Mouse (Mus musculus) macrophage (primary cell): ENCODE data around the gene Snx21. TPM values are rescaled to one million over a fixed set of nuclear protein-coding genes. Genes with fewer than 3 reads are reported as not detected.

Source experiments
- H3K27ac ChIP-seq: fragments of 350-480 bp; formaldehyde crosslinking; 2 replicates; pipeline ENCODE4 v1.9.0; 2021
- H3K36me3 ChIP-seq: fragments of 350-480 bp; formaldehyde crosslinking; 2 replicates; pipeline ENCODE4 v1.9.0; 2021; ENCODE audit errors: inconsistent target
- H3K4me3 ChIP-seq: fragments of 350-480 bp; formaldehyde crosslinking; 2 replicates; pipeline ENCODE4 v1.9.0; 2021; ENCODE audit errors: inconsistent target
- H3K79me2 ChIP-seq: fragments of 350-480 bp; formaldehyde crosslinking; 2 replicates; pipeline ENCODE4 v1.9.0; 2021; ENCODE audit errors: inconsistent target
- WGBS: methylation state at CpG from one replicate; pipeline ENCODE4 v1.1.7; 2026; ENCODE audit warnings: inconsistent platforms; ENCODE audit not compliant: missing documents; 5-methylcytosine and 5-hydroxymethylcytosine counted together
- polyA plus RNA-seq: library from polyadenylated mRNA; stranded (reverse); fragments of 250-400 nt; gene quantifications from 3 replicates; pipeline ENCODE4 v1.2.4, GENCODE M21; 2018; ENCODE audit warnings: inconsistent platforms
- total RNA-seq, 78 experiments: library from RNA; depleted of rRNA; stranded (reverse); fragments of 250-400 nt; gene quantifications; 1 replicate in 9 of 78; 2 replicates in 24 of 78; 3 replicates in 43 of 78; 4 replicates in 2 of 78; pipeline ENCODE4 v1.2.4; 2018; ENCODE audit warnings: inconsistent platforms in 56 of 78

The Snx21 gene
- 10 to 100 TPM in 14 of 26 experiments, 1 to 10 TPM in 12; 2.6 to 40.5 (median 11.0) TPM for total RNA-seq (2018; cell fraction: chromatin; rRNA removed)
- 10 to 100 TPM in 2 of 26 experiments, 1 to 10 TPM in 24; 3.7 to 10.5 (median 6.8) TPM for total RNA-seq (2018; cell fraction: cytosol; rRNA removed)
- total RNA-seq (2018; cell fraction: nucleus; rRNA removed): 10 to 100 TPM in 8 of 26 experiments, 1 to 10 TPM in 18; 2.4 to 25.0 (median 5.7) TPM
- polyA plus RNA-seq: 7.1 to 8.5 TPM (median 7.3 TPM) in 3 replicates

DNA sequence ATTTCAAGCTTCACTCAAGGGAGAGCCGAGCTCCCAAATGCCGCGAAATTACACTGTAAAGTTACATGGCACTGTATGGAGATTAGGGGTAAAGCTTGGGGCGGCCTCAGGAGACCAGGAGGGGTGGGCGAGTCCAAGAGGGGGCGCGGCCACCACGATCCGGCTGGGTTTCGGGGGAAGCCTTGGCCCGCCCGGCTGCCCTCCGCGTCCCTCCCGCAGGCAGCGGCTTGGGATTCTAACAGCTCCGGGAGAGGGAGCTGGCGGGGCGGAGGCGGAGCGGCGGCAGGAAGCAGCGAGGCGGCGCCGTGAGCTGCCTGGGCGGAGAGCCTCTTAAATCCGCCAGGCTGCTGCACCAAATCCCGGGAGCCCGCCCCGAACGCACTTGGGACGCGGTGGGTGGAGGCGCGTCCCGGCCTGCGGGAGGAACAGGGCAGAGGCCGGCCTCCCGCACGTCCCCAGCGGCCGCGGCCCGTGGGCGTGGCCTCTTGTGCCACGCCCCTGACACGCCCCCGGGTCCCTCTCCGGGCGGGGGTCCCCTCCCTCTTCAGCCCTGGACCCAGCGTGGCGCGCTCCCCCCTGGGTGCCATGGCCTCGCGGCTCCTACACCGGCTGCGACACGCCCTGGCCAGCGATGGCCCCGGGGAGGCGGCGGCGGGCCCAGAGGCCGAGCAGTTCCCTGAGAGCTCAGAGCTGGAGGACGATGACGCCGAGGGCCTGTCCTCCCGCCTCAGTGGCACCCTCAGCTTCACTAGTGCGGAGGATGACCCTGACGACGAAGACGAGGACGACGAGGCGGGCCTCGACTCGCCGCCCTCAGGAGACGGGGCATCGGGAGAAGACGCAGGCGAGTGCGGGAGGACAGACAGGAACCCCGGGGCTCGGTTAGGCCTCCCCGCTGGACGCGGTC, at the start of gene Snx21:
TSS of gene Snx21 (plus strand) at position 343 of the 907 bp plus-strand sequence.
- peak within 1 kb of the TSS; percentile 32 for H3K27ac ChIP-seq
- H3K36me3 ChIP-seq: peaks cover 11% of the 10 kb centered on the region
- no peaks in the 10 kb centered on the region for H3K79me2 ChIP-seq
- under 1% methylated on average over 89 of the region's 89 CpGs for WGBS
- peak within 1 kb of the TSS; percentile 40 for H3K4me3 ChIP-seq

DNA sequence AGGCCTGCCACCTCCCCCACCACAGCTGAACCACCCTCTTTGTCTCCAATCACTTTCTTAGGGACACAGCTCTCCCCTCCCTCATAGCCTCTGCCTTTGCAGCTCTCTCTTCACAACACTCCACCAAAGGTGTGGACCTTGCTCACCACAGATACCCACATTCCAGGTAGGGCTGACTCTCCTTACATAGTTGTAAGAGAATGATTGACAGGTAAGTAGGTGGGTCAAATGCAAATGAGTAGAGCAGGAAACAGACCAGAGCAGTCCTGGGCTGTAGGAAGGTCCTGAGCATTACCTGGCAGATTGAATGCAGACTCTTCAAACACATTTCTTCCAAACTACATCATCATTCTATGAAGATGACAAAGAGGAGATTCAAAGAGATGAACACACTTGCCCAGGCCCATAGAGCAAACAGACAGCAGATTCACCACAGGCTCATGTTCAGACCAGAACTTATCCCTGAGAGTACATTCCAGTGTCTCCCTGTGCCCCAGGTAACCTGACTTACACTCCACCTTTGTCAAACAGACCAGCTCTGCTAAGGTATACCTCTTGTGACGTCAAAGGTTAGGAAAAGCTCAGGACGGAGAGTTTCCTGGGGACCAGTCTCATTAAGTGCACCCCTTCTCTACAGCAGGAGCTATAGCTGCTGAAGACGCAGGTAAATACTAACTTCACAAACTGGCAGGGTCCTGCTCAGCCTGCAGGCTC, 48.1 kb upstream of the Snx21 start:
- Histone ChIP-seq H3K4me3 (no peak overlapping the region), H3K79me2 (no peaks in the 10 kb centered on the region), H3K27ac (no peak overlapping the region), H3K36me3 (no peaks in the 10 kb centered on the region)
- WGBS: 93% methylated on average over 3 of the region's 3 CpGs

DNA sequence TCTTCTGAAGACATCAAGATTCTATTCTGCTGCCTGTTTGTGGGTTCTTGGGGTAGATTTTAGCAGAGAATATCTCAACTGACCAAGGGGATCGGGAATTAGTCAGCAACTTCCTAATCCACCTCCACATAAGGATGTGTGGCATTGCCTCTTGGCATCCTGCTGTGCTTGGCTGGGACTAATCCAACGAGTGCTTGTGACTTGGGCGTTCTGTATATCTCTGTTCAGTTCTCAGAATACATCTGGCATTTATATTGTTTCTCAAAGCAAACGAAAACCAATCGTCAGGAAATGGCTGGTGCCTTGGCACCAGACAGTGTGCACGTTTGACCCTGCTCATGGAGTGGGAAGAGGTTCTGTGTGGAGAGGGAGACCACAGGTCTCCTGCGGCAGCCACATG, 45.7 kb upstream of the Snx21 start:
- Histone ChIP-seq H3K4me3 (no peak overlapping the region), H3K79me2 (no peaks in the 10 kb centered on the region), H3K27ac (no peak overlapping the region), H3K36me3 (no peaks in the 10 kb centered on the region)
- WGBS: 58% methylated on average over 7 of the region's 7 CpGs

DNA sequence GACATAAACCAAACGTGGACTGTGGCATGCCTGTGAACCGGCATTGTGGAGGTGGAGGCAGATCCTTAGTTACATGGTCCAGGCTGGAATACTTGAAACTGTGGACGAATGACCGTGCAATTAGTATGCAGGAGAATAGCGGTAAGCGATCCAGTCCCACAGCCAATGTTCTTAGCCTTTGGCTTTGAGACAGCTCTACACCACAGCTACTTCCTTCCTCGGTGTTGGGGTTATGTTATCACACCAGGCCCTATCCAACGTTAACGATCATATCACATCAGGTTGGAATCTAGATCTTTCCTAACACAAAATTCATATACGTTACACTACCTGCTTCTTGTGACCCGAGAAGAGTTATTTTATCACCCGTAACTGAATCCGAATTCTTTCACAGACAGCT, 40.6 kb upstream of the Snx21 start:
- H3K36me3 ChIP-seq: peaks cover 18% of the 10 kb centered on the region; the same call in 1 of the 2 replicates
- WGBS: 14% methylated on average over 13 of the region's 13 CpGs
- no peak overlapping the region for H3K27ac ChIP-seq

DNA sequence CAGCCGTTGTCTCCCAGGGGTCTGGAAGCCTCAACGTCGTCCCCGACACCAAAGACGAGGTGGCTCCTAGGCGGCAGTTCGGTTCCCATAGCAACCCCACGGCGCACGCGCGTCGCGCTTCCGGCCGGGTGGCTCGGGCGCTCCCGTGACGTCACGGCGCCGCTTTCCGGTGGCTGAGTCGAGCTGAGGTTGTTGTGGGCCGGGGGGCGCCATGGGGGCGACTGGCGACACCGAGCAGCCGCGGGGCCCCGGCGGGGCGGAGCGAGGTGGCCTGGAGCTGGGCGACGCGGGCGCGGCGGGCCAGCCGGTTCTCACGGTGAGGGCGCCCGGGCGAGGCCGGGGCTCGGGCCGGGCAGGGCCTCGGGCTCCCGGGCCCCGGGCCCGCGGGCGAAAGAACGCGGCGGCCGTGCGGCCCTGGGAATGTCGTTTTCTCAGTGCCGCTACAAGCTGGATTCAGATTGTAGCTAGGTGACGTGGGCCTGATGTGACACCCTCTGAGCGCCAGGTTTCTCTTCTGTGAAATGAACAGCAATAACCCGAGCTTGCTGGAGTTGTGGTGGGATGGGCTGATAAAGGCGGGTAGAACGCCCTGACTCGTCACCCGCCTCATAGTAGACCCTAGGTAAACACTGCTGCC, 39.7 kb upstream of the Snx21 start, which contains the start of the genes Wfdc3 and Dnttip1:
TSS of gene Wfdc3 (minus strand) at position 89 of the 637 bp plus-strand sequence.
TSS of gene Dnttip1 (plus strand) at position 141 of the 637 bp plus-strand sequence.
- H3K27ac ChIP-seq: peak within 1 kb of the TSS; percentile 43
- H3K79me2 ChIP-seq: peaks cover 49% of the 10 kb centered on the region
- peak within 1 kb of the TSS; percentile 91 for H3K4me3 ChIP-seq
- WGBS: under 1% methylated on average over 65 of the region's 70 CpGs
- peaks cover 27% of the 10 kb centered on the region; the same call in 1 of the 2 replicates for H3K36me3 ChIP-seq

More for the DNA sequence above, 40.6 kb upstream of the Snx21 start:
- peaks cover 39% of the 10 kb centered on the region for H3K79me2 ChIP-seq
- H3K4me3 ChIP-seq: peak overlapping the region; percentile 61

DNA sequence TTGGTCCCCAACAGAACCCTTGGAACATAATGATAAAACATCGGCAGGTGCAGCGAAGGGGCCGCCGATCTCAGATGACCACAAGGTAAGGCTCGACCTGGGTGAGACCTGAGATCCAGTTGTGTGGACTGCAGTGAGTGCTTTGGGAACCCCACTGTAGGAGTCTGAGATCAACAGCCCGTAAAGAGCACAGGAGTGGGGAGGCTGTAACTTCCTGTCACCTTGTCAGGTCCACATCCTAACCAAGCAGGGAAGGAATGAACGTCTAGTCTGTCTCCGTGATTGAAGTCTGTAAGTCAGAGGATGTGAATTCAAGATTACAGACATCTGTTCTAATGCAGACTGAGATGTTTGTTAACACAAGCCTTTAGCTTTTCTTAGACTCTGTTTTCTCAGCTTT, 38.9 kb upstream of the Snx21 start:
- H3K4me3 ChIP-seq: peak overlapping the region; percentile 91
- 0 out of 2 replicates have a peak overlapping the region, but pooled peaks have one; percentile 43 for H3K27ac ChIP-seq
- peaks cover 31% of the 10 kb centered on the region; the same call in 1 of the 2 replicates for H3K36me3 ChIP-seq
- H3K79me2 ChIP-seq: peaks cover 52% of the 10 kb centered on the region
- WGBS: 40% methylated on average over 8 of the region's 8 CpGs

DNA sequence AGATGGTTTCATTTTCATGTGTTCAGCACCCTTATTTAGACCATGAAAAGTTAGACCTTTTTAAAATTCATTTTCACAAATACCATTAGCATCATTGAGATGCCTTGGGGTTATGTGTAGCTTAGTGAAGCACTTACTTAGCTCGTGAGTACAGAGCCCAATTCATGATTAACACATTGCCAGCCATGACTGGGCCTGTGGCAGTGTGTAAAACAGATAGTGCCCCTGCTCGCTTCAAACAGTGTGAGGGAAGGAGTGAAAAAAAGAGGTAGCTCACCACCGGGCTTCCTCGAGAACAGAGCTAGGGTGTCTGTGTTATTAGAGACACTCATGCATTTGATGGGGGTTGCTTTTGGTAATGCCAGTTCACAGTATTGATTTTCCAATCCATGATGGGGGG, 37.4 kb upstream of the Snx21 start:
- Histone ChIP-seq H3K36me3 (peaks cover 39% of the 10 kb centered on the region; the same call in 1 of the 2 replicates), H3K79me2 (peaks cover 52% of the 10 kb centered on the region), H3K4me3 (no peak overlapping the region), H3K27ac (no peak overlapping the region)
- 96% methylated on average over 4 of the region's 4 CpGs for WGBS

DNA sequence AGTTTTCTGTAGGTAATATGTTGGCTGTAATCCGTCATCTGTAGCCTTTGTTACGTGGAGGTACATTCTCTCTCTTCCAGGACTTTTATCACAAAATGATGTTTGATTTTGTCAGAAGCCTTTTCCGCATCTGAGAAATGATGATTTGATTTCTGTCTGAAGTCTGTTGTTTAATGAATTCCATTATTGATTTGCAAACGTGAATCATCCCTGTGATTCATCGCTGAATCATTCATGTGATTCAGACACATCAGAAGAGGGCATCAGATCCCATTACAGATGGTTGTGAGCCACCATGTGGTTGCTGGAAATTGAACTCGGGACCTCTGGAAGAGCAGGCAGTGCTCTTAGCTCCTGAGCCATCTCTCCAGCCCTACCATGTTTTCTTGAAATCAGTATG, 36.6 kb upstream of the Snx21 start:
- H3K4me3 ChIP-seq: no peak overlapping the region
- peaks cover 52% of the 10 kb centered on the region for H3K79me2 ChIP-seq
- peaks cover 39% of the 10 kb centered on the region; the same call in 1 of the 2 replicates for H3K36me3 ChIP-seq
- H3K27ac ChIP-seq: no peak overlapping the region
- 93% methylated on average over 6 of the region's 6 CpGs for WGBS

DNA sequence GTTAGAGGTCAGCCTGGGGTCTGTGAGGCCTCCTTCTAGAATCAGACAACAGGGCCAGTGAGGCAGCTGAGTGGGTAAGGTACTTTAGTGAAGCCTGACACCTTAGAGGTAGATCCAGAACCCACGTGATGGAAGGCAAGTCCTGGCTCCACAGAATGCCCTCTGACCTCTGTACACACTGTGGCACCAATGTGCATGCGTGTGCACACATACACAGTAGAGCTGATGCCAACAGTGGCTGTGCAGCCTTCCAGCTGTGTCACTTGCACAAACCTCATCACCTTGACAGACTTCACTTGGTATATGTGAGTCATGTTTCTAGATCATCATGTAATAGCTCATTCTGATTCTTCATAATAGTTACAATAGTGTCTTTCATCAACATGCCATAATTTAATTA, 33.2 kb upstream of the Snx21 start:
- H3K79me2 ChIP-seq: peaks cover 38% of the 10 kb centered on the region
- H3K36me3 ChIP-seq: peaks cover 65% of the 10 kb centered on the region
- no peak overlapping the region for H3K4me3 ChIP-seq
- H3K27ac ChIP-seq: no peak overlapping the region
- WGBS: 96% methylated on average over 2 of the region's 2 CpGs

DNA sequence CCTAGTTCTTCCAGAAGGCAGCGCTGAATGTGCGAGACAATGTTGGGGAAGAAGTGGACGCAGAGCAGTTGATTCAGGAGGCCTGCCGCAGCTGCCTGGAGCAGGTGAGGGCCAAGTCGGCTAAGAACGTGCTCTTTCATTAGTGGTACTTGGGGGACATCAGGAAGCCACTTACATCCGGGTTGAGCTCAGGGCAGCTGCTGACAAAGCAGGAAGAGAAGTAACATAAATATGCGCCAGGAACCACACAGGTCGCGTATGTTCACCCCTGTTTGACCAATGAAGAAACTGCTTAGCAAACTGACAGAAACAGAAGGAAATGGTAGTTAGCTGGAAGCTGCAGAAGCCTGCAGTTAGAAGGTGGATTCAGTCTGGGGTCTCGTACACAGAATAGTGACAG, 31.5 kb upstream of the Snx21 start:
- H3K27ac ChIP-seq: no peak overlapping the region
- WGBS: 25% methylated on average over 11 of the region's 11 CpGs

DNA sequence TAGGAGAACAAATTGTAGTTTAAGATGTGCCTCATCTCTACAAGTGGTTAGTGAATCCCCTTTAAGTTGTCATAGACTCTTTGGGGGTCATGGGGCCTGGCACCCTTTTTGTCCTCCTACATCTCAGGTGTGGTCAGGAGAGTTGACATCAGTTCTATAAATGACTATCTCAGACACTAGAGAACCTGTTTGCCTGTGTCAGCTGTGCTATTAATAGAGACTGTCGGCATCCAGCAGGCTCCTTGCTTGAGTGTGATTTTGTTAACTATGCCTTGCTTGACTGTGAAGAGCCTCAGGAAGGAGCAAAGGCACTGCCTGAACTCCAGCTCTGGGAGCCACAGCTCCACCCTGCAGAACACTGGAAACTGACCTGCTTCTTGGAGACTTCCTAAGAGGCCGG, 30.8 kb upstream of the Snx21 start:
- Histone ChIP-seq H3K27ac (no peak overlapping the region), H3K36me3 (peaks cover 73% of the 10 kb centered on the region), H3K4me3 (no peak overlapping the region), H3K79me2 (peaks cover 15% of the 10 kb centered on the region)
- WGBS: 86% methylated on average over 2 of the region's 2 CpGs

More for the DNA sequence above, 31.5 kb upstream of the Snx21 start:
- H3K4me3 ChIP-seq: no peak overlapping the region
- H3K36me3 ChIP-seq: peaks cover 67% of the 10 kb centered on the region
- H3K79me2 ChIP-seq: peaks cover 21% of the 10 kb centered on the region

DNA sequence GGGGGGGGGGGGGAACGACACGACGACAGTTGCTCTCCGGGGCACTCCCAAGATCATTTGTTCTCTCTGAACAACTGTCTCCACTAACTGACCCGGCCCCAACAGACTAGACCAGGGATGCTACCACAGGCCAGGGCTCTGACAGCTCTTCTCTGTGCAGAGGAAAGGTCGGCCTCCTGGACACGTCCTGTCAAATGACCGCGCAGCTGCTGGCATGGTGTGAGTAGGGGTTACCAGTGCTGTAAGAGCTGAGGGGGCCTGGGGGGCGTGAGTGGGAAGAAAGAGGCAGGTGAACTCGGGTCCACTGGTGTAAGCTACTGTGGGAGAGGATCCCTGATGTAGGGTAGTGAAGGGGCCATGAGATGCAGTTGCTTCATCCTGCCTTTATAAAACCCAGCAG, 27.8 kb upstream of the Snx21 start:
- Histone ChIP-seq H3K79me2 (no peaks in the 10 kb centered on the region), H3K27ac (no peak overlapping the region), H3K36me3 (peaks cover 71% of the 10 kb centered on the region), H3K4me3 (no peak overlapping the region)
- WGBS: 91% methylated on average over 10 of the region's 11 CpGs

DNA sequence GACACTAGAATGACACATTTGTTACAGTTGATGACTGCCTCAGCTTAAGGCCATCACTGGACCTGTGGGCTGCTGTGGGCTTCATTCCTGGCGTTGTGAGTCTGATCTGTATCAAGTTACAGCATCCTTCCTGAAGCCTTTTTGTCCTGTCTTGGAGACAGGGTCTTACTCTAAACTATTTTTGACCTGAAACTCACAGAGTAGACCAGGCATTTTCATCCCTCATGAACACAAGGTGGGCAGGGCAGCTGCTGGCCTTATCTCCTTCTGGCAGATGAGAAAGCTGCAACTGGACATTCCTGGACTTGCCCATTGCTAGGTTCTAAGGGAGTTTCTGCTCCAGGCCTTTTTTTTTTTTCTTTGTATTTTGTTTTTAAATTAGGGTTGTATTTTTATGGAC, 26.9 kb upstream of the Snx21 start:
- Histone ChIP-seq H3K79me2 (no peaks in the 10 kb centered on the region), H3K4me3 (no peak overlapping the region), H3K27ac (no peak overlapping the region), H3K36me3 (peaks cover 77% of the 10 kb centered on the region)
- WGBS: 100% methylated on average over 1 of the region's 1 CpGs
